Mouse (Mus musculus) hindbrain, embryonic 13.5 days (tissue): ENCODE measurements at regions not wholly inside any gene's neighbourhood (a gene's known extent, or its start where the extent isn't known, plus 50 kb on each side); places are given as distances from the start of the nearest gene placed in this dataset.

Experiments used
- ATAC-seq: fragments of 200-750 bp; cut with Nextera tagmentation; 2 replicates; pipeline ENCODE4 v1.8.0; 2017; ENCODE audit warnings: moderate TSS enrichment; ENCODE audit not compliant: low FRiP score
- H3K27ac ChIP-seq: fragments of 300-500 bp; sonication (generic); 2 replicates; pipeline ENCODE4 v1.5.1; 2015; ENCODE audit warnings: inconsistent platforms, mild to moderate bottlenecking, moderate library complexity
- H3K27me3 ChIP-seq: fragments of 300-500 bp; sonication (generic); 2 replicates; pipeline ENCODE4 v1.6.1; 2015; ENCODE audit warnings: mild to moderate bottlenecking, inconsistent platforms
- H3K36me3 ChIP-seq: fragments of 300-500 bp; sonication (generic); 2 replicates; pipeline ENCODE4 v1.6.1; 2015; ENCODE audit warnings: mild to moderate bottlenecking, inconsistent platforms
- H3K4me1 ChIP-seq: fragments of 300-500 bp; sonication (generic); replicated peaks from 2 replicates; pipeline ENCODE4 v1.6.1; 2015; ENCODE audit warnings: inconsistent platforms
- H3K4me2 ChIP-seq: fragments of 300-500 bp; sonication (generic); 2 replicates; pipeline ENCODE4 v1.6.1; 2015; ENCODE audit warnings: inconsistent platforms, mild to moderate bottlenecking, moderate library complexity
- H3K4me3 ChIP-seq: fragments of 300-500 bp; sonication (generic); 2 replicates; pipeline ENCODE4 v1.5.1; 2015; ENCODE audit warnings: mild to moderate bottlenecking, inconsistent platforms
- H3K9ac ChIP-seq: fragments of 300-500 bp; sonication (generic); 2 replicates; pipeline ENCODE4 v1.6.1; 2015; ENCODE audit warnings: mild to moderate bottlenecking, inconsistent platforms
- H3K9me3 ChIP-seq: fragments of 300-500 bp; sonication (generic); 2 replicates; pipeline ENCODE4 v1.6.1; 2016; ENCODE audit warnings: inconsistent platforms
- WGBS: fragments of 180-500 bp; shearing (Covaris S2); methylation state at CpG from one replicate; pipeline ENCODE4 v1.1.7; 2015; 5-methylcytosine and 5-hydroxymethylcytosine counted together

DNA sequence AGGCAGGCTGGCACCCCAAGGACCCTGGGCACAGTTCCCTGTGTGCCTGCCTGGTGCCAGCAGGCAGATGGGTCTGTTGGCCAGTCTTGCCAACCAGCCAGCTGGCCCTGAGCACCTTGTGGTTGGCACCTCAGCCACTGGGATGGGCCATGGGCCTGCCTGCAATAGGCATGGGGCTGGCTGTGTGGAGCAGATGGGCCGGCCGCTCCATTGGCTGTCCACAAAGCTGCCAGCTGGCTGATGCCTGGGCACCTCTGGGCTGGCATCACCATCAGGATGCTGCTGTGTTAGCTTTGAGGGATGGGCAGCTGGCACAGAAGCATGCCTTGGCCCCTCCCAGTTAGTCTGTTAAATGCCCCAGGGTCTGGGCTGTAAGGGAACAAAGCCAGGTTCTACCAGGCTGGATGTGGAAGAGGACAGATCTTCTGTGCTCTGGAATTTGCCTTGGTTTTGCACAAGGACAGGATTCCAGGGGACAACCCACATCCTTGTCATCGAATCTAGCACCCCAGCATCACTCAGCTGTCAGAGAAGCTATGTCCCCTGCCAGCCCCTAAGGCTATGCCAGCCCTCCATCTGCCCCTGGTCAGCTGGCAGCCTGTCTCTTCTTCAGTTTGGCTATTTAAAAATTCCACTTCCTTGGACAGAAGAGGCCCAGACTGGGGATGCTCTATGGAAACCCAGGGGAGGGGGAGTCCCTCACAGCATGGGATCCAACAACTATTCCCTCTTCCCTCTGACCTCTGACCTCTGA is 201.8 kb downstream of the Gm26897 start:
- Histone ChIP-seq H3K27me3 (no peaks in the 10 kb centered on the region), H3K9ac (no peak overlapping the region), H3K27ac (peak overlapping the region; percentile 37; the same call in 1 of the 2 replicates), H3K4me2 (no peak overlapping the region), H3K9me3 (no peaks in the 10 kb centered on the region), H3K36me3 (no peaks in the 10 kb centered on the region), H3K4me1 (0 out of 2 replicates have a peak, but pooled peaks cover 6% of the 10 kb centered on the region), H3K4me3 (no peak overlapping the region)
- WGBS = 64% methylated on average over 3 of the region's 3 CpGs
- peak; percentile 84 for ATAC-seq

DNA sequence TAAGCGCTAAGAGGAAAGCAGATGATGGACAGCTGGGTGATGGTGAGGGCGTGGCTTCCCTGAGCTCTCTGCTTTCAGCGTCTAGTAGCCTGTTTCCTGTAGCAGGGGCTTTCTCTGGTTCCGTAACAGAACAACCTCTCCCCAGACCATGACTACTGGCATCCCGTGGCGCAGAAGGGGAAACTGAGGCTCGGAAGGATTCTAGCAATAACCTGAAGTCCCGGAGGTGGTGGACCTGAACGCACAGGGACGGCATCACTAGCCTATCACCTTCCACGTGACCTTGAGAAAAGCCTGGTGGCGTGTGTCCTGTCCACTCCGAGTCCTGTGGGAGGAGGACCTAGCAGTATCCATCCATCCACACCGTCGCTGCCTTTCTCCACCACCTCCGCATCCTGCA is 208.1 kb downstream of the Gm26897 start:
- 0 out of 2 replicates have a peak, but pooled peaks cover 4% of the 10 kb centered on the region for H3K27me3 ChIP-seq
- no peak for ATAC-seq
- H3K27ac ChIP-seq = peak overlapping the region; percentile 55; the same call in 1 of the 2 replicates
- H3K9me3 ChIP-seq = no peaks in the 10 kb centered on the region
- no peak overlapping the region for H3K4me2 ChIP-seq
- H3K36me3 ChIP-seq = no peaks in the 10 kb centered on the region
- peaks cover 42% of the 10 kb centered on the region for H3K4me1 ChIP-seq
- 71% methylated on average over 16 of the region's 16 CpGs for WGBS
- H3K9ac ChIP-seq = no peak overlapping the region
- H3K4me3 ChIP-seq = no peak overlapping the region

DNA sequence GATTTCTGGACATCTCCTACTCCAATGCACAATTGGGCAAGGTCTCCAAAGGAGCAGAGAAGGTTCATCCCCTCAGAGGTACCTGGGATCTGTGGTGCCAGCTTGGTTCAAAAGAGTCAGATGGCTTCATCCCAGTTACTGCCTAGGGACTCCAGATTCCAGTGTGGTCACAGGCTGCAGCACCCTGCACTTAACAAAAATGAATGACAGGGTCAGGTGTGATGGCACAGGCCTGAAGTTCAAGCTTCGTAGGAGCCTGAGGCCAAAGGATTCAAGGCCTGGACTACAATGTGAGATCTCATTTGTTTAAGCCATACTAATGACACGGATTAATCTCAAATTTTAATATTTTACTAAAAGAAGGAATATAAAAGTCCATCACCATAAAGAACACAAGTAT is 209.1 kb downstream of the Gm26897 start:
- H3K27me3 ChIP-seq = 0 out of 2 replicates have a peak, but pooled peaks cover 8% of the 10 kb centered on the region
- no peaks in the 10 kb centered on the region for H3K36me3 ChIP-seq
- peak overlapping the region; percentile 93 for H3K27ac ChIP-seq
- ATAC-seq = no peak
- no peak overlapping the region for H3K4me3 ChIP-seq
- H3K4me1 ChIP-seq = peaks cover 42% of the 10 kb centered on the region
- H3K9me3 ChIP-seq = no peaks in the 10 kb centered on the region
- H3K4me2 ChIP-seq = no peak overlapping the region
- H3K9ac ChIP-seq = no peak overlapping the region
- WGBS = 80% methylated on average over 2 of the region's 2 CpGs

DNA sequence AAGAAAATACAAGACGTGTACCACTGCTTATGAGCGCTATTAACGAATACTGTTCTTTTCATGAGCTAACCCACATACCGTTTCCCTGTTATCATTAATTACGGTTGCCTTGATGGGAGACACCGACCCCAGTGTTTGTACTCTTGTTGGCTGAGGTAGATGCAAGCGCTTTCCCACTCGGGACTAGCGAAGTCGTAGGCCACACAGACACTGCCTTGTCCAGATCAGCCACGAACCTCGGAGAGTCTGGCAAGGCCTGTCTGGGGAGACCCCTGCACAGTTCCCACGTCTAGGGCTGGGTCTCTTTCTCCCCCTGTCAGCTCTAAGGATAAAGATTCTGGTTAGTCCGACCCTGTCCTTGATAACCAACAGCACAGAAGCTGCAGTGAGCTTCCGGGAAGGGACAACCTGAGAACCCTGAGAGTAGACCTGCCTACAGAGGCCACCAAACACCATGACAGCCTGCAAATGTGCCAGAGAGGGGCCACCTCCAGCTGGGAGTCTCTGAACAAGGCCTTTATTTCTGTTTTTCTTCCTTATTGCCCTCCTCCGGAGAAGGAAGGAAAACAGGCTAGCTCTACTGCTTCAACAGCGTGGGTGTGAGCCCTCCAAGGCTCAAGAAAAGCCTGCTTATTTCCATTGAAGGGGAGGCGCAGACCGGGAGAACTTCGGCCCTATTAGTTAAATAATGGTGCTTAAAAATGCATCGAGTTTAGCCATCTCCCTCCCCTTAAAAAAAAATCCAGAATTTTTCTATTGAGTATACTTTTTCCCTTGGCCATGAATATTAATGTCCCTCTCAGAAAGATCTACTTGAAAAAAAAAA is 209.8 kb downstream of the Gm26897 start:
- H3K9ac ChIP-seq = peak overlapping the region; percentile 51; the same call in 1 of the 2 replicates
- ATAC-seq = no peak
- H3K36me3 ChIP-seq = no peaks in the 10 kb centered on the region
- H3K4me1 ChIP-seq = peaks cover 42% of the 10 kb centered on the region
- no peak overlapping the region for H3K4me3 ChIP-seq
- H3K27ac ChIP-seq = peak overlapping the region; percentile 93
- 36% methylated on average over 21 of the region's 21 CpGs for WGBS
- H3K9me3 ChIP-seq = no peaks in the 10 kb centered on the region
- H3K4me2 ChIP-seq = peak overlapping the region; percentile 46
- H3K27me3 ChIP-seq = 0 out of 2 replicates have a peak, but pooled peaks cover 8% of the 10 kb centered on the region

DNA sequence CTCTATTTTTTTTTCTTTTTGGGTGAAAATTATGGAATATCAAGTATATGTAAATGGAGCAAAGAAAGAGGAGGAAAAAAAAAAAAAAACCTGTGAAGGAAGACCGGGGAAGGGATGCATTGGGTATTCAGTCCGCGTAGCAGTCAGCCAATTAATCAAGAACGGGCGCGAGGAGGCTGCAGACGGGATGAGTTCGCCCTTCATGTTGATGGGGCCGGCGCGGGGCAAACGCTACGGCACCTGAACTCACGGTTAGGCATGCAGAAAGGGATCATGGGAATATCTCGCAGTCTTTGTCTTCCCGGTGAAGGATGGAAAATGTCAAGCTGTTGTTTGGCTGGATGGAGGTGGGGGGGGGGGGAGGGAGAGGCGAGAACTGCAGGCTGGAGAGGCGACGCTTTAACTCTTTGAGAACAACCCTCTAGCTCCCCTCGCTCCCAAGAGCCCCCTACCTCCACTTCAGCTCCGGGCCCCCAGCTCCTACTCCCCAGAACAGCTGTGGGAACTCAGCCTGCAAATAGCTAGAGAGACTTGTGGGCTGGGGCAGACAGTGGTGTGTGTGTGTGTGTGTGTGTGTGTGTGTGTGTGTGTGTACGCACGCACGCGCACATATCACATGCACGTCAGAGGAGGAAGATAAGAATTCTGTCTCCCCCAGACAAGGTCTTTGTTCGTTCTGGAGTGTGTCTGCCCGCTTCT is 210.7 kb downstream of the Gm26897 start:
- Histone ChIP-seq H3K36me3 (no peaks in the 10 kb centered on the region), H3K4me2 (peak overlapping the region; percentile 46), H3K27me3 (0 out of 2 replicates have a peak, but pooled peaks cover 8% of the 10 kb centered on the region), H3K4me3 (peak overlapping the region; percentile 23), H3K4me1 (peaks cover 42% of the 10 kb centered on the region), H3K9me3 (no peaks in the 10 kb centered on the region), H3K27ac (peak overlapping the region; percentile 93), H3K9ac (0 out of 2 replicates have a peak overlapping the region, but pooled peaks have one; percentile 51)
- WGBS = 13% methylated on average over 27 of the region's 28 CpGs
- peak; percentile 76 for ATAC-seq

DNA sequence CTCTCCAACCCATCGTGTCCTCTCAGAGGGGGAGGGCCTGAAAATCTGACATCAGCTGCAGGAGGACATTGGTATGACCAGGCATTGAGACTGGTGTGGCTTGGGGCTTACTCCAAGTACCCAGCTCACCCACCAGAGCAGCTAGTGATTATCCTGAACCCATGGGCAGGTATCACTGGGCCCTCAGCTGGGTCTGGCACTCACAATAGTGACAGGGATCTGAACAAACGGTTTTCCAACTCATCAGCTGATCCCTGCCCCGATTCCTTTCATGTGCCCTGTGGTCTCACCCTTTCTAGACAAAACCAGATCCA is 211.2 kb downstream of the Gm26897 start:
- Histone ChIP-seq H3K36me3 (no peaks in the 10 kb centered on the region), H3K4me1 (peaks cover 42% of the 10 kb centered on the region), H3K4me3 (no peak overlapping the region), H3K9me3 (no peaks in the 10 kb centered on the region), H3K4me2 (peak overlapping the region; percentile 46), H3K27me3 (0 out of 2 replicates have a peak, but pooled peaks cover 8% of the 10 kb centered on the region), H3K27ac (peak overlapping the region; percentile 93), H3K9ac (0 out of 2 replicates have a peak overlapping the region, but pooled peaks have one; percentile 51)
- 23% methylated on average over 3 of the region's 3 CpGs for WGBS
- ATAC-seq = no peak; the same call in 1 of the 2 replicates

DNA sequence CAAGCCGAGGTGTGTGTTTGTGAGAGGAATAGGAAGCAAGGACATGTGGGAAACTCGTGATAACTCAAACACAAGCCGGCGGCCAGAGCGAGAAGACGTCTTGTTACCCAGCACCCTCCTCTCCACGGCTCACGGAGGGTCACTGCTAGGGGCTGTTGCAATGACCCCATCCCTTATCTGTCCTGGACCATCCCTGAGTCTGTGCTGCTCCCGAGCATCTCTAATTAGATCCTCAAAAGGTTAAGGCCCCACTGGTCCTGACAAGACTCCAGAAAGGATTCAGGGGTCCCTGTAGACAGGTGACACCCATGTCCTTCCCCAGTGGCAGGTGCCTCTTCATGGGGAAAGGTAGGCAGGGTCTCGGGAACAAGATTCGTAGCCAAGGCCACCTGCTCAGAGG is 212.6 kb downstream of the Gm26897 start:
- 79% methylated on average over 11 of the region's 11 CpGs for WGBS
- no peak for ATAC-seq

DNA sequence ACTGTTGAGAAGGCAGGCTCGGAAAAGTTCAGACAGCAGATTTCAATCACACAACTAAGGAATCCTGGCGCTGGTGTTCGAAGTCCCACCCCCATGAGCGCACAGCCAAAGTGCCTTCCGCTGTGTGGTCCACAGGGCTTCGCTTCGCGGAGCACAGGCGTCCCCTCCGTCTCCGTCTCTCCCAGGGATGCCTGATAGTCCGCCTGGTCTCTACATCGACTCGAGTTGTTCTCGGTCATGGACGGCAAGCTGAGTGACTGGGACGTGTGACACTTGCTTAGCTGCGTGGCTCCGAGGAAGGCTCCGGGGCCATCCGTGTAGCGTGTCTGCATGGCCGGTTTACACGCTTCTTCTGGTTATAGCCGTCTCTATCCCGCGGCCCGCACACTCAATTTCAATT is 224.0 kb downstream of the Gm26897 start:
- Histone ChIP-seq H3K27ac (peak overlapping the region; percentile 64; the same call in 1 of the 2 replicates), H3K36me3 (no peaks in the 10 kb centered on the region), H3K4me1 (peaks cover 23% of the 10 kb centered on the region), H3K9ac (0 out of 2 replicates have a peak overlapping the region, but pooled peaks have one; percentile 20), H3K27me3 (peaks cover 26% of the 10 kb centered on the region), H3K9me3 (no peaks in the 10 kb centered on the region), H3K4me2 (peak overlapping the region; percentile 41), H3K4me3 (peak overlapping the region; percentile 8; the same call in 1 of the 2 replicates)
- 0 out of 2 replicates have a peak, but pooled peaks have one; percentile 46 for ATAC-seq
- WGBS = 21% methylated on average over 28 of the region's 28 CpGs

More for the DNA sequence above, 212.6 kb downstream of the Gm26897 start:
- Histone ChIP-seq H3K36me3 (no peaks in the 10 kb centered on the region), H3K4me3 (no peak overlapping the region), H3K9ac (no peak overlapping the region), H3K27me3 (0 out of 2 replicates have a peak, but pooled peaks cover 8% of the 10 kb centered on the region), H3K27ac (peak overlapping the region; percentile 40; the same call in 1 of the 2 replicates), H3K4me2 (no peak overlapping the region), H3K4me1 (peaks cover 42% of the 10 kb centered on the region), H3K9me3 (no peaks in the 10 kb centered on the region)

DNA sequence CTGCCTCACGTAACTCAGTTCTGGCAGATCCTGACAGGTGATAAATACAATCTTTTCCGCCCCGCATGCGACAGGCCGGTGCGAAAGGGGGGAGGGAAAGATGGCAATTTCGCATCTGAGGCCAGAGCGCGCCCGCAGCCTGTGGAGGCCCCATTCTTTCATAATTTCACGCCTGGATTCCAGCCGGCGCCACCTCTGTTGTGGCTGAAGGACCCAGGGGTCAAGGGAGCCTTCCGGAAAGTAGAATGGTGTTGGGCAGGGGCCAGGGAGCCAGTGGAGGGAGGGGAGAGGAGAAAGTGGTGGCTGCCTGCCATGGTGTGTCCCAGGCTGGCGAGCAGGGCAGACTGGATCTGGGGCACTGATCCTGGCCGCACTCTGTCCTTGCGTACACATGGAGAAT is 224.5 kb downstream of the Gm26897 start:
- H3K9me3 ChIP-seq = no peaks in the 10 kb centered on the region
- peaks cover 23% of the 10 kb centered on the region for H3K4me1 ChIP-seq
- 18% methylated on average over 17 of the region's 17 CpGs for WGBS
- no peak overlapping the region for H3K9ac ChIP-seq
- peaks cover 26% of the 10 kb centered on the region for H3K27me3 ChIP-seq
- peak overlapping the region; percentile 64; the same call in 1 of the 2 replicates for H3K27ac ChIP-seq
- H3K4me2 ChIP-seq = peak overlapping the region; percentile 41
- ATAC-seq = peak; percentile 72; the same call in 1 of the 2 replicates
- no peaks in the 10 kb centered on the region for H3K36me3 ChIP-seq
- peak overlapping the region; percentile 8; the same call in 1 of the 2 replicates for H3K4me3 ChIP-seq

DNA sequence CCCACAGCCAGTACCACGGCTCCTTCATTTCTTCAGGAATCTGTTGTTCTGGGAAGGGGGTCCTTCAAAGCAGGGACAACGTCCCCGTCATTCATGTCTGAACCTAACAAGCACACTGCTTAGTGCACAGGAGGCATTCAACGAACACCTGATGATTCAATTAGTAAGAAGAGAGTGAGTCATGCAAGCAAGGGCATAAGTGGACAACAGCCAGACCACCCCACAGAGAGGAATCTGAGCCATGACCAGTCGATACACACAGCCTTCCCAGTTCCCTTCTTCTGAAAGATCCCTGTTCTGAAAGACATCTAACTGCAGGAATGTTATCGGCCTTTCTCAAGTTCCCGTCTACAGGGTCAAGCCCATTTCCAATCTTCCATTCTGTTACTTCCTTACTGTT is 231.6 kb downstream of the Gm26897 start:
- Histone ChIP-seq H3K36me3 (no peaks in the 10 kb centered on the region), H3K4me2 (no peak overlapping the region), H3K4me3 (no peak overlapping the region), H3K9me3 (no peaks in the 10 kb centered on the region), H3K27me3 (0 out of 2 replicates have a peak, but pooled peaks cover 2% of the 10 kb centered on the region), H3K9ac (no peak overlapping the region), H3K4me1 (peaks cover 6% of the 10 kb centered on the region; the same call in 1 of the 2 replicates), H3K27ac (no peak overlapping the region)
- WGBS = 88% methylated on average over 7 of the region's 7 CpGs
- no peak for ATAC-seq

DNA sequence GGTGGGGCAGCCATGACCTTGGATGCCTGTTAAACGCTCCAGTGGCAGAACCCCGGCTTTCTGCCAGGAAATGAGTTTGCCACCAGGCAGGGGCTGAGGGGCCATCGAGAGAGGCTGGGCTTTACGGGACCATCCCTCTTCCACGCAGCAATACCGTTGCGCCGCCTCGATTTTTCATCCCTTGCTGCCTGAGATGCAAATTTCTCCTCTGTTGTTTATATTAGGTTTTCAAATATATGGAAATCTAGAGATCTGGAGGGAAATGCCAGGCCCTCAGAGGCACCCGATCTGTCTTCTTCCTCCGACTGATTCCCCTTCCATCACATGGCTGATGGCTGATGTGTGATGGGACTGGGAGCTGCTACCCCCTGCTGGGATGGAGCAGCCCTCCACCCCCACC is 234.4 kb downstream of the Gm26897 start:
- Histone ChIP-seq H3K27me3 (0 out of 2 replicates have a peak, but pooled peaks cover 6% of the 10 kb centered on the region), H3K36me3 (no peaks in the 10 kb centered on the region), H3K9ac (no peak overlapping the region), H3K4me2 (no peak overlapping the region), H3K27ac (peak overlapping the region; percentile 53), H3K9me3 (no peaks in the 10 kb centered on the region), H3K4me1 (peaks cover 6% of the 10 kb centered on the region; the same call in 1 of the 2 replicates), H3K4me3 (no peak overlapping the region)
- no peak for ATAC-seq
- WGBS = 55% methylated on average over 11 of the region's 11 CpGs
